Mouse (Mus musculus): ENCODE measurements around the gene Tlcd2. TPM values are rescaled to one million over a fixed set of nuclear protein-coding genes. Genes with fewer than 3 reads are reported as not detected.

The Tlcd2 gene
- polyA plus RNA-seq, 1 experiment from 2014 or later, result 16.1 TPM

- Histone ChIP-seq H3K4me3 (ENCODE audit: low read depth, low read length) (peak within 1 kb of the TSS; percentile 84), H3K36me3 (ENCODE audit: control insufficient read depth, insufficient read depth, low read length) (peaks cover 21% of the 10 kb centered on the region), H3K9me3 (replicated peaks; ENCODE audit: control insufficient read depth, low read length) (no peaks in the 10 kb centered on the region), H3K4me1 (ENCODE audit: control insufficient read depth, insufficient read depth, low read length) (peaks cover 8% of the 10 kb centered on the region), H3K27ac (ENCODE audit: low read depth, low read length) (0 out of 2 replicates have a peak within 1 kb of the TSS, but pooled peaks have one; percentile 7), H3K4me2 (peak within 1 kb of the TSS; percentile 92), H3K27me3 (ENCODE audit: control insufficient read depth, insufficient read depth, low read length) (no peaks in the 10 kb centered on the region), H3K9ac (ENCODE audit: low read depth, low read length) (peak within 1 kb of the TSS; percentile 91)
- under 1% methylated on average over 52 of the region's 52 CpGs for WGBS (ENCODE audit: insufficient replicate concordance)
- ATAC-seq (replicated peaks; ENCODE audit: insufficient number of reproducible peaks, low FRiP score, low TSS enrichment), result peak; percentile 98
These were observed 25.2 kb downstream of the Tlcd2 start, which contains the start of gene Prpf8 for GRCm38 (mm10) chr11:75486601-75487285. TSS of gene Prpf8 (plus strand) at chr11:75486816.

GRCm38 (mm10) chr11:75487496-75487895 is 26.0 kb downstream of the Tlcd2 start:
- no peak overlapping the region for H3K27ac ChIP-seq (ENCODE audit: low read depth, low read length)
- H3K9ac ChIP-seq (ENCODE audit: low read depth, low read length), result peak overlapping the region; percentile 91
- peaks cover 28% of the 10 kb centered on the region for H3K36me3 ChIP-seq (ENCODE audit: control insufficient read depth, insufficient read depth, low read length)
- H3K27me3 ChIP-seq (ENCODE audit: control insufficient read depth, insufficient read depth, low read length), result no peaks in the 10 kb centered on the region
- H3K9me3 ChIP-seq (replicated peaks; ENCODE audit: control insufficient read depth, low read length), result no peaks in the 10 kb centered on the region
- 34% methylated on average over 6 of the region's 6 CpGs for WGBS (ENCODE audit: insufficient replicate concordance)
- peaks cover 8% of the 10 kb centered on the region for H3K4me1 ChIP-seq (ENCODE audit: control insufficient read depth, insufficient read depth, low read length)
- H3K4me2 ChIP-seq, result peak overlapping the region; percentile 92
- no peak for ATAC-seq (replicated peaks; ENCODE audit: insufficient number of reproducible peaks, low FRiP score, low TSS enrichment)
- H3K4me3 ChIP-seq (ENCODE audit: low read depth, low read length), result peak overlapping the region; percentile 84

- Histone ChIP-seq H3K4me3 (ENCODE audit: low read depth, low read length) (no peak overlapping the region), H3K4me2 (no peak overlapping the region), H3K36me3 (ENCODE audit: control insufficient read depth, insufficient read depth, low read length) (peaks cover 88% of the 10 kb centered on the region), H3K27me3 (ENCODE audit: control insufficient read depth, insufficient read depth, low read length) (no peaks in the 10 kb centered on the region), H3K27ac (ENCODE audit: low read depth, low read length) (no peak overlapping the region), H3K9ac (ENCODE audit: low read depth, low read length) (no peak overlapping the region), H3K9me3 (replicated peaks; ENCODE audit: control insufficient read depth, low read length) (no peaks in the 10 kb centered on the region), H3K4me1 (ENCODE audit: control insufficient read depth, insufficient read depth, low read length) (no peaks in the 10 kb centered on the region)
- ATAC-seq (replicated peaks; ENCODE audit: insufficient number of reproducible peaks, low FRiP score, low TSS enrichment), result no peak
- 91% methylated on average over 10 of the region's 10 CpGs for WGBS (ENCODE audit: insufficient replicate concordance)
These were observed 33.0 kb downstream of the Tlcd2 start for GRCm38 (mm10) chr11:75494296-75495049.

GRCm38 (mm10) chr11:75498126-75498525 is 36.6 kb downstream of the Tlcd2 start:
- no peaks in the 10 kb centered on the region for H3K27me3 ChIP-seq (ENCODE audit: control insufficient read depth, insufficient read depth, low read length)
- H3K9ac ChIP-seq (ENCODE audit: low read depth, low read length), result no peak overlapping the region
- ATAC-seq (replicated peaks; ENCODE audit: insufficient number of reproducible peaks, low FRiP score, low TSS enrichment), result no peak
- no peak overlapping the region for H3K27ac ChIP-seq (ENCODE audit: low read depth, low read length)
- no peaks in the 10 kb centered on the region for H3K4me1 ChIP-seq (ENCODE audit: control insufficient read depth, insufficient read depth, low read length)
- H3K36me3 ChIP-seq (ENCODE audit: control insufficient read depth, insufficient read depth, low read length), result peaks cover 91% of the 10 kb centered on the region
- WGBS (ENCODE audit: insufficient replicate concordance), result 35% methylated on average over 1 of the region's 1 CpGs
- no peak overlapping the region for H3K4me3 ChIP-seq (ENCODE audit: low read depth, low read length)
- no peak overlapping the region for H3K4me2 ChIP-seq
- no peaks in the 10 kb centered on the region for H3K9me3 ChIP-seq (replicated peaks; ENCODE audit: control insufficient read depth, low read length)

GRCm38 (mm10) chr11:75508162-75508561 is 46.6 kb downstream of the Tlcd2 start:
- Histone ChIP-seq H3K9ac (ENCODE audit: low read depth, low read length) (no peak overlapping the region), H3K27ac (ENCODE audit: low read depth, low read length) (no peak overlapping the region), H3K4me2 (no peak overlapping the region), H3K4me3 (ENCODE audit: low read depth, low read length) (no peak overlapping the region), H3K36me3 (ENCODE audit: control insufficient read depth, insufficient read depth, low read length) (peaks cover 47% of the 10 kb centered on the region), H3K4me1 (ENCODE audit: control insufficient read depth, insufficient read depth, low read length) (peaks cover 16% of the 10 kb centered on the region), H3K27me3 (ENCODE audit: control insufficient read depth, insufficient read depth, low read length) (no peaks in the 10 kb centered on the region), H3K9me3 (replicated peaks; ENCODE audit: control insufficient read depth, low read length) (no peaks in the 10 kb centered on the region)
- ATAC-seq (replicated peaks; ENCODE audit: insufficient number of reproducible peaks, low FRiP score, low TSS enrichment), result no peak
- WGBS (ENCODE audit: insufficient replicate concordance), result 90% methylated on average over 4 of the region's 4 CpGs

GRCm38 (mm10) chr11:75508904-75509303 is 47.4 kb downstream of the Tlcd2 start:
- H3K9ac ChIP-seq (ENCODE audit: low read depth, low read length), result 0 out of 2 replicates have a peak overlapping the region, but pooled peaks have one; percentile 10
- H3K4me2 ChIP-seq, result no peak overlapping the region
- H3K4me1 ChIP-seq (ENCODE audit: control insufficient read depth, insufficient read depth, low read length), result peaks cover 16% of the 10 kb centered on the region
- ATAC-seq (replicated peaks; ENCODE audit: insufficient number of reproducible peaks, low FRiP score, low TSS enrichment), result no peak
- H3K9me3 ChIP-seq (replicated peaks; ENCODE audit: control insufficient read depth, low read length), result no peaks in the 10 kb centered on the region
- WGBS (ENCODE audit: insufficient replicate concordance), result 71% methylated on average over 8 of the region's 8 CpGs
- H3K4me3 ChIP-seq (ENCODE audit: low read depth, low read length), result no peak overlapping the region
- H3K27ac ChIP-seq (ENCODE audit: low read depth, low read length), result peak overlapping the region; percentile 77; the same call in 1 of the 2 replicates
- peaks cover 41% of the 10 kb centered on the region for H3K36me3 ChIP-seq (ENCODE audit: control insufficient read depth, insufficient read depth, low read length)
- H3K27me3 ChIP-seq (ENCODE audit: control insufficient read depth, insufficient read depth, low read length), result no peaks in the 10 kb centered on the region

GRCm38 (mm10) chr11:75509741-75510626 is 48.5 kb downstream of the Tlcd2 start, which contains the start of gene Rilp:
TSS of gene Rilp (plus strand) at chr11:75510094.
- peak within 1 kb of the TSS; percentile 87 for H3K4me2 ChIP-seq

GRCm38 (mm10) chr11:75510627-75510993 is 49.1 kb downstream of the Tlcd2 start:
- Histone ChIP-seq H3K36me3 (ENCODE audit: control insufficient read depth, insufficient read depth, low read length) (peaks cover 26% of the 10 kb centered on the region), H3K9ac (ENCODE audit: low read depth, low read length) (peak overlapping the region; percentile 72), H3K4me2 (peak overlapping the region; percentile 87), H3K9me3 (replicated peaks; ENCODE audit: control insufficient read depth, low read length) (no peaks in the 10 kb centered on the region), H3K27me3 (ENCODE audit: control insufficient read depth, insufficient read depth, low read length) (peaks cover 3% of the 10 kb centered on the region; the same call in 1 of the 2 replicates), H3K4me3 (ENCODE audit: low read depth, low read length) (peak overlapping the region; percentile 53), H3K4me1 (ENCODE audit: control insufficient read depth, insufficient read depth, low read length) (peaks cover 16% of the 10 kb centered on the region), H3K27ac (ENCODE audit: low read depth, low read length) (peak overlapping the region; percentile 77)
- 1% methylated on average over 24 of the region's 24 CpGs for WGBS (ENCODE audit: insufficient replicate concordance)
- ATAC-seq (replicated peaks; ENCODE audit: insufficient number of reproducible peaks, low FRiP score, low TSS enrichment), result peak; percentile 70

More at GRCm38 (mm10) chr11:75509741-75510626, 48.5 kb downstream of the Tlcd2 start, which contains the start of gene Rilp:
- peaks cover 16% of the 10 kb centered on the region for H3K4me1 ChIP-seq (ENCODE audit: control insufficient read depth, insufficient read depth, low read length)
- H3K9me3 ChIP-seq (replicated peaks; ENCODE audit: control insufficient read depth, low read length), result no peaks in the 10 kb centered on the region
- peak within 1 kb of the TSS; percentile 72 for H3K9ac ChIP-seq (ENCODE audit: low read depth, low read length)
- H3K27me3 ChIP-seq (ENCODE audit: control insufficient read depth, insufficient read depth, low read length), result no peaks in the 10 kb centered on the region; the same call in 1 of the 2 replicates
- peaks cover 30% of the 10 kb centered on the region for H3K36me3 ChIP-seq (ENCODE audit: control insufficient read depth, insufficient read depth, low read length)
- under 1% methylated on average over 43 of the region's 43 CpGs for WGBS (ENCODE audit: insufficient replicate concordance)
- H3K27ac ChIP-seq (ENCODE audit: low read depth, low read length), result peak within 1 kb of the TSS; percentile 77
- H3K4me3 ChIP-seq (ENCODE audit: low read depth, low read length), result peak within 1 kb of the TSS; percentile 53
- peak; percentile 55 for ATAC-seq (replicated peaks; ENCODE audit: insufficient number of reproducible peaks, low FRiP score, low TSS enrichment)
